Mouse (Mus musculus): ENCODE measurements around the gene Myl7. TPM values are rescaled to one million over a fixed set of nuclear protein-coding genes. Genes with fewer than 3 reads are reported as not detected.

Gene Myl7
- total and polyA plus RNA-seq, 2 experiments: 0.64 to 0.65 TPM

DNA sequence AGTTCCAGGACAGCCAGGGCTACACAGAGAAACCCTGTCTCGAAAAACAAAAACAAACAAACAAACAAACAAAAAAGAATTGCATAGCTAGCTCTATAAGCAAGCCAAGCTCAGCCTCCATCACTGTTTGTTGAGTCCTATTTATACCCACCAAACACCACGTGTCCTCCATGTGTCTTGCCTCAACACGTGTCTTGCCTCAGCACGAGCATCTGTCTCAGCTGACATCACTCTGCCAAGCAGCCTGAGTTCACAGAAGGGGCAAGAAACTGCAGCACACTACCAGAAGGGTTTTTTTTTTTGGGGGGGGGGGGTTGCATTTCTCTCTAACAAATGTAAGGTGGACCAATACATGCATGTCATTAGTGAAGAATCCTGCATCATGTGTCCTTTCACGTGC, 48.1 kb downstream of the Myl7 start:
- no peak overlapping the region for H3K27ac ChIP-seq (replicated peaks; ENCODE audit: insufficient read depth, low read depth, low read length)
- no peak for TF ChIP-seq CTCF (IDR thresholded peaks at IDR 0.05; ENCODE audit: low read depth, low read length)
- 74% methylated on average over 5 of the region's 5 CpGs for WGBS
- 0 out of 2 replicates have a peak, but pooled peaks cover 3% of the 10 kb centered on the region for H3K4me1 ChIP-seq (ENCODE audit: control insufficient read depth, insufficient read depth, low read length)
- DNase-seq (ENCODE audit: extremely low read depth, low read depth, low spot score): no peak
- H3K27me3 ChIP-seq (ENCODE audit: control insufficient read depth, insufficient read depth, low read length): no peaks in the 10 kb centered on the region
- H3K36me3 ChIP-seq (ENCODE audit: control insufficient read depth, insufficient read depth, low read length): no peaks in the 10 kb centered on the region
- H3K9ac ChIP-seq (ENCODE audit: low read depth, low read length): no peak overlapping the region
- no peak overlapping the region for H3K4me3 ChIP-seq (ENCODE audit: insufficient read depth, low read depth, low read length)
- H3K79me2 ChIP-seq (ENCODE audit: control insufficient read depth, insufficient read depth, low read length): no peaks in the 10 kb centered on the region

- TF ChIP-seq CTCF (IDR thresholded peaks at IDR 0.05; ENCODE audit: low read depth, low read length): no peak
- no peak for TF ChIP-seq POLR2A (IDR thresholded peaks at IDR 0.05; ENCODE audit: extremely low read depth, insufficient read depth, low read length)
Measured at GRCm38 (mm10) chr11:5849316-5849715, 49.3 kb downstream of the Myl7 start.

DNA sequence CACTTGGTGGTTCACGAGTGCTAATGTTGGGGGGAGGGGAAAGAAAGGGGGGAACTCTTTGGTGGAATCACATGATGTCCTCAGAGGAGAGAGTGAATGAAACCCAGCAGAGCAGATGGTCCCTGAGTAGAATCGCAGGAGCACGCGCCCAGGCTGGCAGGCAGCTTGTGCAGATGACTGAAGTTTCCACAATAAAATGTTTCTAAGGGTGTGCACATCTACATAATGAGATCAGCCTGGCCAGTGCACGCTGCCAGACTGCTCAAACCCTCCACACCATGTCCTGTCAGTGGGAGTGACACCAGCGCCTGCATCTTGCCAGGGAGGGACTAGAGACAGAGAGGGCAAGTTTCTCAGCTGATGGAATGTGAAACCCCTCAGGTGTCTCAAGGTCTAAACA, 49.8 kb downstream of the Myl7 start:
- WGBS: 86% methylated on average over 6 of the region's 6 CpGs
- no peaks in the 10 kb centered on the region for H3K27me3 ChIP-seq (ENCODE audit: control insufficient read depth, insufficient read depth, low read length)
- DNase-seq (ENCODE audit: extremely low read depth, low read depth, low spot score): no peak
- H3K9ac ChIP-seq (ENCODE audit: low read depth, low read length): no peak overlapping the region
- no peaks in the 10 kb centered on the region for H3K36me3 ChIP-seq (ENCODE audit: control insufficient read depth, insufficient read depth, low read length)
- no peak overlapping the region for H3K27ac ChIP-seq (replicated peaks; ENCODE audit: insufficient read depth, low read depth, low read length)
- H3K4me3 ChIP-seq (ENCODE audit: insufficient read depth, low read depth, low read length): no peak overlapping the region
- no peaks in the 10 kb centered on the region for H3K79me2 ChIP-seq (ENCODE audit: control insufficient read depth, insufficient read depth, low read length)
- TF ChIP-seq POLR2A (IDR thresholded peaks at IDR 0.05; ENCODE audit: extremely low read depth, insufficient read depth, low read length): no peak
- no peak for TF ChIP-seq CTCF (IDR thresholded peaks at IDR 0.05; ENCODE audit: low read depth, low read length)
- 0 out of 2 replicates have a peak, but pooled peaks cover 3% of the 10 kb centered on the region for H3K4me1 ChIP-seq (ENCODE audit: control insufficient read depth, insufficient read depth, low read length)

More at GRCm38 (mm10) chr11:5849316-5849715, 49.3 kb downstream of the Myl7 start:
- H3K27ac ChIP-seq (replicated peaks; ENCODE audit: insufficient read depth, low read depth, low read length): no peak overlapping the region
- no peaks in the 10 kb centered on the region for H3K27me3 ChIP-seq (ENCODE audit: control insufficient read depth, insufficient read depth, low read length)
- H3K4me3 ChIP-seq (ENCODE audit: insufficient read depth, low read depth, low read length): no peak overlapping the region
- no peaks in the 10 kb centered on the region for H3K36me3 ChIP-seq (ENCODE audit: control insufficient read depth, insufficient read depth, low read length)
- DNase-seq (ENCODE audit: extremely low read depth, low read depth, low spot score): no peak
- no peaks in the 10 kb centered on the region for H3K79me2 ChIP-seq (ENCODE audit: control insufficient read depth, insufficient read depth, low read length)
- no peak overlapping the region for H3K9ac ChIP-seq (ENCODE audit: low read depth, low read length)
- 0 out of 2 replicates have a peak, but pooled peaks cover 3% of the 10 kb centered on the region for H3K4me1 ChIP-seq (ENCODE audit: control insufficient read depth, insufficient read depth, low read length)
- 76% methylated on average over 2 of the region's 2 CpGs for WGBS

DNA sequence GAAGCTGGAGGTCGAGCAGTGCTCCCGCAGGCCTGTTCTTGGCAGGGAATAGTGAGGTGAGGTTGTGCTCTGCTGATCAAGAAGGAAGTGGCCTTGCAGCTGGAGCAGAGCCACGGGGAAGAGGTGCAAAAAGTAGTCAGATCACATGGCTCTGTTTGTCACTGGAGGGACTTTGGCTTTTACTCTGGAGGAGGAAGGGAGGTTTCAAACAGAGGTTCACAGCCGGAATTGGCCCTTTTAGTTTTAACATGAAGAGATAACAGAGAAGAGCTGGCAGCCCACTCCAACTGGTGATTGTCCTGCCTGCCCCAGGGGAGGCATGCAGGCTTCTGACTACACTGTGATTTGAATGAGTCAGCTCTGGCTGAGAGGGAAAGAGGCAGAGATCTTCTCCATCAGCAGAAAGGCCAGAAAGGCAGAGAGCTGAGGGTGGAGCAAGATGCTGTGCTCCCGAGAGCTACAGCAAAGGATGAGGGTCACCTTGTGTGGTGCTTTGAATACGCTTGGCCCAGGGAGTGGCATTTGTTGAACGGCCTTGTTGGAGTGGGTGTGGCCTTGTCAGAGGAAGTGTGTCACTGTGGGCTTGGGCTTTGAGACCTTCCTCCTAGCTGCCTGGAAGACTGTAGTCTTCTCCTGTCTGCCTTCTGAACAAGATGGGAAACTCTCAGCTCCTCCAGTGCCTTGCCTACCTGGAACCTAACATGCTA, 51.8 kb downstream of the Myl7 start:
- Histone ChIP-seq H3K27me3 (ENCODE audit: control insufficient read depth, insufficient read depth, low read length) (no peaks in the 10 kb centered on the region), H3K4me3 (ENCODE audit: insufficient read depth, low read depth, low read length) (no peak overlapping the region), H3K9ac (ENCODE audit: low read depth, low read length) (no peak overlapping the region), H3K79me2 (ENCODE audit: control insufficient read depth, insufficient read depth, low read length) (no peaks in the 10 kb centered on the region), H3K4me1 (ENCODE audit: control insufficient read depth, insufficient read depth, low read length) (0 out of 2 replicates have a peak, but pooled peaks cover 3% of the 10 kb centered on the region), H3K36me3 (ENCODE audit: control insufficient read depth, insufficient read depth, low read length) (no peaks in the 10 kb centered on the region), H3K27ac (replicated peaks; ENCODE audit: insufficient read depth, low read depth, low read length) (peak overlapping the region; percentile 39)
- WGBS: 26% methylated on average over 7 of the region's 7 CpGs
- TF ChIP-seq CTCF (IDR thresholded peaks at IDR 0.05; ENCODE audit: low read depth, low read length) (no peak), POLR2A (IDR thresholded peaks at IDR 0.05; ENCODE audit: extremely low read depth, insufficient read depth, low read length) (no peak)
- DNase-seq (ENCODE audit: extremely low read depth, low read depth, low spot score): peak; percentile 97

Other genes with a start within 250 kb of the Myl7 start
- 90.7 and 107 TPM in 2 replicates for gene Mrps24, start 183.1 kb downstream of the Myl7 start, total RNA-seq (2014; rRNA removed)
- 269 and 290 TPM in 2 replicates for gene Mrps24, start 183.1 kb downstream of the Myl7 start, polyA plus RNA-seq (2012; rRNA removed)
- 9.5 and 12.3 TPM in 2 replicates for gene Urgcp, start 136.4 kb downstream of the Myl7 start, total RNA-seq (2014; rRNA removed)
- gene Urgcp, start 136.4 kb downstream of the Myl7 start, polyA plus RNA-seq (2012; rRNA removed): 15.2 and 16.8 TPM in 2 replicates
- gene Dbnl, start 110.3 kb downstream of the Myl7 start, total RNA-seq (2014; rRNA removed): 17.0 and 17.5 TPM in 2 replicates
- gene Dbnl, start 110.3 kb downstream of the Myl7 start, polyA plus RNA-seq (2012; rRNA removed): 25.6 and 27.1 TPM in 2 replicates
- 0.13 and 0.92 TPM in 2 replicates for gene Pgam2, start 95.0 kb downstream of the Myl7 start, total RNA-seq (2014; rRNA removed)
- gene Pgam2, start 95.0 kb downstream of the Myl7 start, polyA plus RNA-seq (2012; rRNA removed): not detected in 2 replicates
- 2.6 and 2.7 TPM in 2 replicates for gene Polm, start 60.8 kb downstream of the Myl7 start, total RNA-seq (2014; rRNA removed)
- 8.1 and 13.3 TPM in 2 replicates for gene Polm, start 60.8 kb downstream of the Myl7 start, polyA plus RNA-seq (2012; rRNA removed)
- gene Aebp1, start 36.8 kb downstream of the Myl7 start, total RNA-seq (2014; rRNA removed): 0.83 and 1.7 TPM in 2 replicates
- 1.4 and 1.6 TPM in 2 replicates for gene Aebp1, start 36.8 kb downstream of the Myl7 start, polyA plus RNA-seq (2012; rRNA removed)
- 10.7 and 22.1 TPM in 2 replicates for gene Pold2, start 20.5 kb downstream of the Myl7 start, total RNA-seq (2014; rRNA removed)
- gene Pold2, start 20.5 kb downstream of the Myl7 start, polyA plus RNA-seq (2012; rRNA removed): 59.5 and 81.1 TPM in 2 replicates
- 69.5 and 94.4 TPM in 2 replicates for gene Gck, start 51.3 kb upstream of the Myl7 start, total RNA-seq (2014; rRNA removed)
- 112 and 155 TPM in 2 replicates for gene Gck, start 51.3 kb upstream of the Myl7 start, polyA plus RNA-seq (2012; rRNA removed)
- 41.6 and 41.8 TPM in 2 replicates for gene Ykt6, start 56.9 kb upstream of the Myl7 start, total RNA-seq (2014; rRNA removed)
- 37.4 and 39.9 TPM in 2 replicates for gene Ykt6, start 56.9 kb upstream of the Myl7 start, polyA plus RNA-seq (2012; rRNA removed)
- gene Camk2b, start 167.6 kb upstream of the Myl7 start, total RNA-seq (2014; rRNA removed): 6.4 and 8.5 TPM in 2 replicates
- 2.9 and 8.1 TPM in 2 replicates for gene Camk2b, start 167.6 kb upstream of the Myl7 start, polyA plus RNA-seq (2012; rRNA removed)